Mouse (Mus musculus) intestine, embryonic 16.5 days (tissue): ENCODE results near the gene Ehf. TPM values are rescaled to one million over a fixed set of nuclear protein-coding genes. Genes with fewer than 3 reads are reported as not detected.

Source experiments
- ATAC-seq: fragments of 200-750 bp; cut with Nextera tagmentation; 2 replicates; pipeline ENCODE4 v1.8.0; 2017; ENCODE audit warnings: moderate TSS enrichment, moderate library complexity
- H3K27ac ChIP-seq: fragments of 300-500 bp; sonication (generic); 2 replicates; pipeline ENCODE4 v1.5.1; 2014; ENCODE audit warnings: mild to moderate bottlenecking, low read length
- H3K27me3 ChIP-seq: fragments of 300-500 bp; sonication (generic); replicated peaks from 2 replicates; pipeline ENCODE4 v1.6.1; 2014; ENCODE audit warnings: low read length, control low read depth, mixed read lengths; ENCODE audit not compliant: control insufficient read depth, insufficient read depth
- H3K36me3 ChIP-seq: fragments of 300-500 bp; sonication (generic); 2 replicates; pipeline ENCODE4 v1.6.1; 2014; ENCODE audit warnings: low read length, control low read depth; ENCODE audit not compliant: control insufficient read depth, insufficient read depth
- H3K4me1 ChIP-seq: fragments of 300-500 bp; sonication (generic); 2 replicates; pipeline ENCODE4 v1.6.1; 2014; ENCODE audit warnings: low read length, control low read depth, mixed read lengths; ENCODE audit not compliant: control insufficient read depth, insufficient read depth
- H3K4me2 ChIP-seq: fragments of 300-500 bp; sonication (generic); 2 replicates; pipeline ENCODE4 v1.6.1; 2014; ENCODE audit warnings: low read depth, low read length, control low read depth
- H3K4me3 ChIP-seq: fragments of 300-500 bp; sonication (generic); 2 replicates; pipeline ENCODE4 v1.5.1; 2014; ENCODE audit warnings: mild to moderate bottlenecking, low read length
- H3K9ac ChIP-seq: fragments of 300-500 bp; sonication (generic); 2 replicates; pipeline ENCODE4 v1.6.1; 2014; ENCODE audit warnings: low read depth, low read length
- H3K9me3 ChIP-seq: fragments of 300-500 bp; sonication (generic); 2 replicates; pipeline ENCODE4 v1.6.1; 2016; ENCODE audit warnings: low read length, control low read depth; ENCODE audit not compliant: control insufficient read depth
- WGBS: fragments of 180-500 bp; shearing (Covaris S2); extraction: QIAGEN DNeasy Blood & Tissue Kit; methylation state at CpG from one replicate; pipeline ENCODE4 v1.1.7; 2014; 5-methylcytosine and 5-hydroxymethylcytosine counted together
- polyA plus RNA-seq: library from polyadenylated mRNA; unstranded; fragments of >200 nt; fragmentation: Nextera tagmentation; extraction: Ambion mirVana; gene quantifications from 2 replicates; pipeline ENCODE4 v1.2.1, GENCODE M21; 2015

Gene Ehf
- polyA plus RNA-seq, 1 experiment from 2014 or later, result 29.8 TPM

GRCm38 (mm10) chr2:103213547-103213946 is 89.5 kb downstream of the Ehf start:
- no peaks in the 10 kb centered on the region for H3K4me1 ChIP-seq
- 84% methylated on average over 1 of the region's 1 CpGs for WGBS

More at GRCm38 (mm10) chr2:103213547-103213946, 89.5 kb downstream of the Ehf start:
- Histone ChIP-seq H3K27me3 (no peaks in the 10 kb centered on the region), H3K36me3 (no peaks in the 10 kb centered on the region), H3K9ac (no peak overlapping the region), H3K9me3 (no peaks in the 10 kb centered on the region), H3K4me2 (no peak overlapping the region), H3K27ac (no peak overlapping the region), H3K4me3 (no peak overlapping the region)
- no peak for ATAC-seq

Other genes with a start within 250 kb of the Ehf start
- 34.6 and 37.7 TPM in 2 replicates for gene Pdhx, start 229.8 kb downstream of the Ehf start, polyA plus RNA-seq
- gene Apip, start 229.6 kb downstream of the Ehf start, polyA plus RNA-seq, result 50.0 and 51.0 TPM in 2 replicates
- 0.15 and 0.22 TPM in 2 replicates for gene Elf5, start 108.4 kb upstream of the Ehf start, polyA plus RNA-seq
- 169 and 195 TPM in 2 replicates for gene Cat, start 181.9 kb upstream of the Ehf start, polyA plus RNA-seq